22 mouse cellular contexts compared by ENCODE assay signal in genomic region chr17:46446264-46446663, GRCm38 (mm10). TPM values are rescaled to one million over a fixed set of nuclear protein-coding genes. Genes with fewer than 3 reads are reported as not detected.
"Had no signal": no experiment of that assay in that cellular context is flagged by ENCODE, and none has a peak within 500 bp of the region (broad histone marks: within the 10 kb centered on the region; RNA-seq: fewer than 3 reads in every experiment).

No protein-coding gene starts in this region.

- H3K4me3 ChIP-seq: neural tube, embryonic 13.5 days; neural tube, embryonic 15.5 days had no signal

- H3K9me3 ChIP-seq: neural tube, embryonic 13.5 days; neural tube, embryonic 15.5 days; stomach, embryonic 15.5 days had no signal

- H3K27ac ChIP-seq: neural tube, embryonic 13.5 days; neural tube, embryonic 15.5 days; stomach, embryonic 15.5 days; stomach, postnatal 0 days had no signal

- DNase-seq: retina, postnatal 1 day; right cerebral cortex, adult 18-20 months; right cerebral cortex, postnatal 14 days; right cerebral cortex, postnatal 25 days; right cerebral cortex, postnatal 4 days; spleen, adult 18-20 months; thymus, adult 18-20 months; thymus, adult 2 months; thymus, postnatal 14 days; thymus, postnatal 25 days; thymus, postnatal 36 days; thymus, postnatal 4 days had no signal

- H3K9ac ChIP-seq: neural tube, embryonic 13.5 days; neural tube, embryonic 15.5 days; stomach, embryonic 15.5 days had no signal

- H3K4me2 ChIP-seq: neural tube, embryonic 13.5 days; neural tube, embryonic 15.5 days had no signal

- H3K36me3 ChIP-seq: stomach, embryonic 15.5 days had no signal

RNA-seq across cellular contexts. Expression of gene Slc22a7, which starts 8.0 kb away (rescaled TPM):
- total RNA-seq: neutrophil, adult 5-6 weeks had no signal
- polyA plus RNA-seq: neural tube, embryonic 13.5 days; neural tube, embryonic 14.5 days; neural tube, embryonic 15.5 days; small intestine, adult 2 months; stomach, embryonic 14.5 days; stomach, embryonic 15.5 days; stomach, embryonic 16.5 days; stomach, postnatal 0 days; urinary bladder, adult 2 months had no signal

RNA-seq across cellular contexts. Expression of gene Crip3, which starts 17.5 kb away (rescaled TPM):
- polyA plus RNA-seq: small intestine, adult 2 months had no signal

RNA-seq across cellular contexts. Expression of gene Dnph1, which starts 50.2 kb away (rescaled TPM):
- total RNA-seq: neutrophil, adult 5-6 weeks had no signal
